Comparison of ENCODE assay signal across 9 mouse cellular contexts in the genomic region with DNA sequence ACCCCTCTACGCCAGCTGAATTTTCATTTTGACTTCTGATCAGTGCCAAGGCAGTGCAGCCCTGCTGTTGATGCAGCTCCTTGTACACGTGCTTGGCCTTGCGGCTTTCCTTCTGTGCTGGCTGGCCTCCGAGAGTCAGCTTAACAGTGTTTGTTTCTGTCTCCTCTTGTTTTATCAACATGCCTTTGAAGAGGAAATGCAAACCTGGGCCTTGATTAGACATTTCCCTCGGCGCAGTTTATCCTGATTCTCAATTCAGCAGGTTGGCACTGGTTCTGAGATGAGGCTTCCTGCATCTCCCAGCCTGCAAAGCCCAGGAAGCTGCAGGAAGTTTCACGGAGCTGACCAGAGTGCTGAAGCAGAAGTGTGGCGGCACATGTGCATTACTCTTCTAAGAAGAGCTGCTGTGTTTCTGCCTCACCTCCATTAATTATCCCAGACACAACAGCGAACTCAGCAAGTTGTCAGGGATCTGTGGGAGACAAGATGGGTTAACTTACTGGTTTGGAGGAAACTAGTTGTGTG.
DNase-seq lines count a peak whose midpoint lies in the region; ATAC-seq and TF ChIP-seq lines count a peak whose summit lies in the region.
"Had no signal": no experiment of that assay in that cellular context is flagged by ENCODE, and none has a peak within 500 bp of the region (broad histone marks: within the 10 kb centered on the region; RNA-seq: fewer than 3 reads in every experiment).

No protein-coding gene starts in this region.

- intact Hi-C loops in gastrocnemius, postnatal 14 days (cut with DNase I; ENCODE audit: low total_unique reads), result no loop called here

- no peak overlapping the region for H3K4me2 ChIP-seq in lung, postnatal 0 days (replicated peaks; ENCODE audit: low read depth, low read length)
- H3K4me2 ChIP-seq: lung, embryonic 15.5 days had no signal

- no peaks in the 10 kb centered on the region for H3K9me3 ChIP-seq in lung, postnatal 0 days (ENCODE audit: low read length)
- H3K9me3 ChIP-seq: lung, embryonic 15.5 days had no signal

- 42% methylated on average over 9 of the region's 9 CpGs for WGBS in lung, postnatal 0 days

- DNase-seq in adrenal gland, adult (ENCODE audit: inconsistent age in 2 of 2, low spot score in 1 of 2), result peak; percentile 9 to 63
- DNase-seq in adrenal gland, adult 18-20 months (ENCODE audit: low spot score in 2 of 2), result no peak
- peak; percentile 15 for DNase-seq in lung, postnatal 10 days
- DNase-seq in lung, postnatal 0 days (ENCODE audit: low spot score), result no peak
- DNase-seq in forelimb bud, embryonic 11.5 days (ENCODE audit: low read depth, low spot score), result peak; percentile 69
- peak; percentile 56 for DNase-seq in retina, postnatal 1 day
- no peak for DNase-seq in gastrocnemius, postnatal 14 days
- DNase-seq in thymus, postnatal 14 days, result no peak

- no peaks in the 10 kb centered on the region for H3K4me1 ChIP-seq in lung, postnatal 0 days (ENCODE audit: insufficient read depth, low read depth, low read length)
- H3K4me1 ChIP-seq: lung, embryonic 15.5 days had no signal

- H3K9ac ChIP-seq in lung, postnatal 0 days (replicated peaks; ENCODE audit: low read depth), result no peak overlapping the region
- H3K9ac ChIP-seq: lung, embryonic 15.5 days had no signal

- no peak overlapping the region for H3K27ac ChIP-seq in lung, postnatal 0 days (ENCODE audit: low read length)
- H3K27ac ChIP-seq: lung, embryonic 15.5 days had no signal

- H3K27me3 ChIP-seq in lung, postnatal 0 days (replicated peaks; ENCODE audit: insufficient read depth, low read length), result no peaks in the 10 kb centered on the region
- H3K27me3 ChIP-seq: lung, embryonic 15.5 days had no signal

- H3K36me3 ChIP-seq in lung, postnatal 0 days (ENCODE audit: insufficient read depth, low read length), result no peaks in the 10 kb centered on the region
- H3K36me3 ChIP-seq: lung, embryonic 15.5 days had no signal

- H3K4me3 ChIP-seq in lung, postnatal 0 days (ENCODE audit: low read depth, low read length), result no peak overlapping the region
- H3K4me3 ChIP-seq: lung, embryonic 15.5 days had no signal

- ATAC-seq in lung, postnatal 0 days, result no peak

- TF ChIP-seq CTCF in lung, postnatal 0 days (IDR thresholded peaks at IDR 0.05), result no peak

- no peak for TF ChIP-seq EP300 in lung, postnatal 0 days (IDR thresholded peaks at IDR 0.05)

Comparison
In these comparisons a context has a peak if more than half of its experiments do, and no peak if none do; other contexts are left out.
1. DNase-seq: peak in adrenal gland, adult (2 of 2), lung, postnatal 10 days (single experiment), forelimb bud, embryonic 11.5 days (single experiment) and retina, postnatal 1 day (single experiment); none in adrenal gland, adult 18-20 months (0 of 2), lung, postnatal 0 days (single experiment), gastrocnemius, postnatal 14 days (single experiment) and thymus, postnatal 14 days (single experiment).